Mouse (Mus musculus): Measurements from ENCODE around the gene Gm11099.

Gene Gm11099

DNA sequence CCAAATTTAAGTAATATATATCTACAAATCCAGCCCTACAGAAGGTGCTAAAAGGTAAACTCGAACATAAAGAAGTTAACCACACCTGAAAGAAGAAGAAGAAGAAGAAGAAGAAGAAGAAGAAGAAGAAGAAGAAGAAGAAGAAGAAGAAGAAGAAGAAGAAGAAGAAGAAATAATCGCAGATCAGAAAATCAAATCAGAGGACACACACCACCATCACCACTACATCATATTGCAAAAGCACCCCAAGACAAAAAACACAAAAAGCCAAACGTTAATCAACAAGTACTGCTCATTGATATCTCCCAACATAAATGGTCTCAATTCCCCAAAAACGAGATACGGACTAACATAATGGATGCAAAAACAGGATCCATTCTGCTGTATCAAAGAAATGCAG is at the start of gene Gm11099:
Gene Gm11099 (plus strand): TSS at position 301 of the 400 bp plus-strand sequence.
- no peak for DNase-seq (ENCODE audit: low spot score in 2 of 2)

DNA sequence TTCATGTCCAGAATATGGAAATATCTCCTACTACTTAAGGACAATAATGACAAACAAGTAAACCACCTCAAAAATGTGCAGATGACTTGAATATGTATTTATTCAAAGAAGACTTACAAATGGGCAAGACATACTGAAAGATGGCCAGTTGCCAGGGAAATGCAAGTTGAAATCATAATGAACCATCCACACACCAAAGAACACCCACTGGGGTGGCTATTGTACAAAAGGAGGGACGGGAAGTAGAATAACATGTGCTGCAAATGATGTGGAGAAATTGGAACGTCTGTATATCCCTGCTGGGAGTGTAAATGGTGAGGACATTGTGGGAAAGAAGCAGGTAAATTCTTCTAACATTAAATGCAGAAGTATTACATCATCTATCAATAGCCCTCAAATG is 46.3 kb upstream of the Gm11099 start:
- no peak for DNase-seq (ENCODE audit: low spot score in 2 of 2)

DNA sequence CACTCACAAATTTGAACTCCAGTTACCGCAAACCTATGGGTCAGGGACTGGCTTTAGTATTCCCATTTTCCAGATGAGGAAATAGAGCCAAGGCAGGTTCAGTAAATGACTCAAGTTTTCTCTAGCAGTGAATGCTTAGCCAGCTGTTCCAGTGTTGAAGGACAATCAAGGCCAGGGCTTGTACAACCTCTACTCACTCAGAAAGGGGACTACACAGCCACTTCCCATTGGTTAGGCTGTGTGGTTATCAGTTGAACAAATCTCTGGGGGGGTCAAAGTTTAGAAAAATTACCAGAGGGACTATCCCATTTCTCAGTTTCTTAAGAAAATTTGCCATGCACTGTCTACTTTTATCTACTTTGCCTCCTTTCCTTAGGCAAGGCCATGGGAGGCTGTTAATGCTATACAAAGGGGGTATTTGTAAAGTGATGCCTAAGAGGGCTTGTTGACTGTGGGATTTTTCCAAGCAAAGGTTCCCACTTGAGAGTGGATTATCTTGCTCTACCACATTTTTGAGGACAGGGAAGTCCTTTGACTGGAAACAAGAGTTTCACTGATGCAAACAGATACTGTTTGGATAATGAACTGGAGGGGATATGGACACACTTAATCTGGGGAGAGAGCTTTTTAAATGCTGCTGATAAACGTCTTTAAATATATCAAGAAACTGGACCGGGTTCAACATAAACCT is 30.2 kb upstream of the Gm11099 start:
- DNase-seq (ENCODE audit: low spot score in 2 of 2) = no peak

DNA sequence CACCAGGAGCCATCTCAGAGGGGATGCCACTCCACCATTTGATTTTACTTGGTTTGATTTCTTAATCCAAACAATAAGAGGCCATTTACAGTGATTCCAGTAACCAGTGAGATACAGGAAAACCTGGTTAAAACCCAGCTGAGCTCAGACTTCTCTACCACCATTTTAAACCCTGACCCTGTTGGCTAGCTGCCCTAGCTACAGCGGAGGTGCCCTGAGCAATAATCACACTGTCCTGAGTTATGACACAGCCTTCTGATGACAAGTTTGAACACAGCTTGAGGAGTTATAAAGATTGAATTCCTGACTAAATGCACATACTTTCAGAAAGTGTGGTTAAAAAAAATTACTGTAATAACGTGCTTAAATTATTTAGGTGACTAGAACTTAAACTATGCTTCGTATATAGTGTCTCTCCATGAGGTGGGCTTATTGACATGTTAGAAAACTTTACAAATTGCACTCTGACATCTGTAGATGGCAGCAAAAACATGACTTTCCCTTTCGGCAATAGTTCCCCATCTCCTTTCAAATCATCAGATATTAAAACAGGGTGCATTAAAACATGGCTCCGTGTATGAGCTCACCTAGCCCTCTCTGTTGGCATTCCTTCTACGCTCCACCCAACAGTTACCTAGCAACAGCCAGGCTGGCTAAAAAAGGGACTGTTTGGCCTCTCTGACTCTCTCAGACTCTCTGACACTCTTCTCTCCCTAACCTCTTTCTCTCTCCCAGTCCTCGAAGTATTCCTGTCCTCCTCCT is 29.1 kb upstream of the Gm11099 start:
- no peak for DNase-seq (ENCODE audit: low spot score in 2 of 2)

- DNase-seq (ENCODE audit: low spot score in 2 of 2) = no peak
Measured at GRCm38 (mm10) chr2:58832253-58832980, 26.8 kb upstream of the Gm11099 start.

DNA sequence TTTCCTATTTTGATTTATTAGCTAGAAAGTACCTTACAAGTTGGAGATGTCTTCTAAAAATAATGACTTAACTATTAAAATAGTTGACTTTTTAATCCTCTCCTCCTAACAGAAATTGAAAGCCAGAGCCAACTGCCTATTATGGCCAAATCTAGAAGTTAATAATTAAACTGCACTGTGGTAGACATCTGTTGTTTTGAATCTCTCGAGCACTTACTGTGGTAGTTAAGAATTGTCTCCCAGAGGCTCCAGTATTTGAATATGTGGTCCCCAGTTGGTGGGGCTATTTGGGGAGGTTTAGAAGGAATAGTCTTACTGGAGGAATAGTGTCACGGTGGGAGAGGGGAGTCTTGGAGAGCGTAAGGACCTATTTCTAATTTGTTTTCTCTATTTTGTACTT is 18.2 kb upstream of the Gm11099 start:
- no peak for DNase-seq (ENCODE audit: low spot score in 2 of 2)

GRCm38 (mm10) chr2:58842443-58842842 is 16.8 kb upstream of the Gm11099 start:
- no peak for DNase-seq (ENCODE audit: low spot score in 2 of 2)

DNA sequence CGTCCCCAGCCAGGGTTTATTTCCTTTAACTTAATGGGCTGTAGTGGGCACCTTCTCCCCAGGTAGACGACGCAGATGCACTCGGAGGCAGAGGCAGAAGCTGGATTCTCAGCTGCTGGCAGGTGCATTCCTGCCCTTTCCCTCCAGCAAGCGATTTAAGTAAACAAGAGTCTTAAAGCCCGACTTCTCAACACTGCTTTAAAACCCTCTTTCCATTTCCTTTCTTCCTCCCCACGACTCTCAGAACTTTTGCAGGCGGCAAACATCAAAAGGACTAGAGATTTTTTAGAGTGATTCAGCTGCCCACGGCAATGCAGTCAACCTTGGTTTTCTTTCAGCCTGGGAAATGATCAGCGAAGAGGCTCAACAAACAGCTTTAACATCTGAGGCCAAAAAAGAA is 14.7 kb upstream of the Gm11099 start:
- no peak for DNase-seq (ENCODE audit: low spot score in 2 of 2)

DNA sequence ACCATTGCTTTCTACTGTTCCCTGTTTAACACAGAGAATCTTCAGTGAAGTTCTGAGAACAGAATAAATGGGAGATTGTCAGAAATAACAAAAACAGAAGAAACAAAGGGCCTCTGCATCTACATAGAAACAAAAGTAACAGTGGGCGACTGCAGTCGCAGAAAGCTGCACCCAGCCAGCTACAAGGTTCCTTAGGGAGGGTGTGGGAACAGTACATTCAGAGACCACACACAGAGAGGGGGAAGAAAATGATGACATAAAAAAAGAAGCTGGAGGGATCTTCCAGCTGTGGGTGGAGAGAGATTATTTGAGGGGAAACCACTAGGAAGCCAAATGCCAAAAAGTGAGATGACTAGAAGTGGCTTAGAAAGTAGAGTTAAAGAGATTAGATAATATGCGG is 20.6 kb downstream of the Gm11099 start:
- DNase-seq (ENCODE audit: low spot score in 2 of 2) = no peak

DNA sequence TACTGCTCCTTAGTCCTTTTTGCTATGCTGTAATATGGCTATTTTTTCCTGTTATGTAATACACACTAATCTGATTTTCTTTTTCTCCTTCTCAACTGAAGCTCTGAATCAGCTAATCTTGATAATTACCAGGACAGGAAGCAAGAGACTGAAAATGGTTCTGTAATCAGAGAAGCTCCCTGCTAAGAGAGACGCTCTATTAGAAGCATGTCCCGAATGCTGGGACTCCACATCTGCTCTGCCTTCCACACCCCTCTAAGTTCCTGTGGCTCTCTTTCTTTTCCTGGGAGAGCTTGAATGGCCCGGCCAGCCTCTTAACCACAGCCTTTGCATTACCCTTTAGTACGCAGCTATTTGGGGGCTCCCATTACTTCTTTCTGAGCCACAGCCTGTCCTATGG is 45.8 kb downstream of the Gm11099 start:
- DNase-seq (ENCODE audit: low spot score in 2 of 2) = no peak

DNA sequence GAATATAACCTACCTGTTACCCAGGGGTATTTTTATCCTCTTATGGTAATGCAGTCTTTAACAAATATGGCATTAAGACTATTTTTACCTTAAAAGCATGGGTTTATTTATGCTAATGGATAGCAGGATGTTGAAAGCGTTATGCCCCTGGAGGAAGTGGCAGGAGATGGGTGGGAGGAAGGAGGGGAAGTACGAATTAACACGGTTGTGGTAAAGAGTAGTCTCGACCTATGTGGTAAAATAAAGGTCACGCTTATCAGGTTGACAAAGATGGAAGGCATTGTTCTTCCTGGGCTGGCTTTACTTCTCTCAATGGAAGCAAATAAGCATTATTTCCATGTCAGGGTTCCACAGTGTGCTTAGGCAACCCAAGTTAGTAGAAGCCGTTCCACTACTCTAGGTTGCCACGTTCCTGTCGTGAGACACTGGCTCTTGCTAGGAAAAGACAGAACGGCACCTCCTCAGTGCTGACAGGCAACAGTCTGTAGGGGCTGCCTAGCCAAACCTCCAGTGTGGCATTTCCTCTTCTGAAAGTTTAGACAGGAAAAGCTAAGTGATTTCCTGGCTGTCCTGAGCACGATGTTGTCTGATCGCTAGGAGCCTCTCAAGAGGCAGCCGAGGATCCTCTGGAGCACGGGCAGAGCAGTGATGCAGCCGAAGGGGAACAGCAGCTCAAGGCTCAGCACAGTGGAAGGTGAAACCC is 47.7 kb downstream of the Gm11099 start:
- no peak for DNase-seq (ENCODE audit: low spot score in 2 of 2)

- no peak for DNase-seq (ENCODE audit: low spot score in 2 of 2)
Measured at GRCm38 (mm10) chr2:58912339-58912738, 53.1 kb downstream of the Gm11099 start.

GRCm38 (mm10) chr2:58918351-58918750 is 59.1 kb downstream of the Gm11099 start:
- DNase-seq (ENCODE audit: low spot score in 2 of 2) = no peak

GRCm38 (mm10) chr2:58925551-58925950 is 66.3 kb downstream of the Gm11099 start:
- no peak for DNase-seq (ENCODE audit: low spot score in 2 of 2)

GRCm38 (mm10) chr2:58941361-58941760 is 82.1 kb downstream of the Gm11099 start:
- no peak for DNase-seq (ENCODE audit: low spot score in 2 of 2)

DNA sequence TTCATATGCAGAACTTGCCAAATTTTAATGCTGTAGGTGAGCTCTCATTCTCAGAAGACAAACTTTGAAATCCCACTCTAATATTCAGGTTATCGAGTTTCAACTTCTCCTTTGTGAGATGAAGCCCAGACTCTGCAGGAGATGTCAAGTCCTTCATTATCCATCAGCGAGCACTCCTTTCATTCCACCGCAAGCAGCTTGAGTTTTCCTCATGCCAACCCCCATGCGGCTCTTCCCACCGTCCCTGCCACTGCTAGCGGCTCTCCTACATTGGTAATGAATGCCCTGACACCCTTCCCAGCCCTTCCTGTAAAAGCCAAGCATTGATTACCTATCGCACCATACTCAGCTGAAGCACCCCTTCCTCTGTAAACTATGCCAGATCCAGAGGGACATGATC is 89.6 kb downstream of the Gm11099 start:
- DNase-seq (ENCODE audit: low spot score in 2 of 2) = no peak

GRCm38 (mm10) chr2:58952101-58952500 is 92.9 kb downstream of the Gm11099 start:
- no peak for DNase-seq (ENCODE audit: low spot score in 2 of 2)

DNA sequence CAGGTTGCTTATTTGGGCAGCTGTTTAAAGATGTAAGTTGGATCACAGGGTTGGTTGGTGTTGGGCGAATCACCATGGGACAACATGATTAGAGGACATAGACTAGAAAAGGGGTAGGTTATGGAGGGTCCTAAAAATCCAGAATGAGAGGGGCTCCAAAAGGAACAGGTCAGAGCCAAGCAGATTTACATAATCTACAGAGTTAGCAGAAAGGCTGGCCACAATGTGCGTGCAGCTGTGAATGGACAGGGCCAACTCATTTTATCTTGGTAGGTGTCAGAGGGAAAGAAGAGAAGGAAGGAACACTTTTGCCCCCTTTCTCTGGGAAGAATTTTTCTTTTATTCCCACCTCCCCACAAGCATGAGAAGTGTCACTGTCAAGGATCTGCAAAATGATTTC is 97.1 kb downstream of the Gm11099 start:
- DNase-seq (ENCODE audit: low spot score in 2 of 2) = no peak

DNA sequence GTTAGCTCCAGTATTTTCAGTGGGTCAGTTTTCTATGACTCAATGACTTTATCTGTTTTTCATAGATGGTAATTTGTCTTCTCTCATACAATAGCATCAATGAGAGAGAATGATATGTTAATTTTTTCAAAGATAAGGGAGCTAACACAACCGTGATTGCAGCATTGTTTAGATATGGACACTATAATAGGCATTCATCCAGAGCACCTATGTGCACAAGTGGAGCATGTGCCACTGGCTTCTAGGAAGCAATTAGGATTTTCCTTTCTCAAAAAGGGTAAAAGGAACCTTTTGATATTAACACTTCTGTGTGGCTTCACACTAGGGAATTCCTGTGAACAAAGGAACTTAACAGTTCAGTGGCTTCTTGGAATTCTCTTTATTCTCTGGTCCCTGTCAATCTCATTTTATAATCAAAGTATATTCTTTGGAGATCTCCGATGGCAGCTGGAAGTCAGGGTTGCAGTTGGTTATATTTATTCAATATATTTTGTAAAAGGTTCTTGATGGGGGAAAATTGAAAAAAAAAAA is 97.6 kb downstream of the Gm11099 start:
- DNase-seq (ENCODE audit: low spot score in 2 of 2) = no peak
